Mouse (Mus musculus): Measurements from ENCODE around the gene Slc38a2. TPM values are rescaled to one million over a fixed set of nuclear protein-coding genes. Genes with fewer than 3 reads are reported as not detected.

The Slc38a2 gene
- 107 and 136 TPM in 2 replicates for polyA plus RNA-seq (2012; rRNA removed)

DNA sequence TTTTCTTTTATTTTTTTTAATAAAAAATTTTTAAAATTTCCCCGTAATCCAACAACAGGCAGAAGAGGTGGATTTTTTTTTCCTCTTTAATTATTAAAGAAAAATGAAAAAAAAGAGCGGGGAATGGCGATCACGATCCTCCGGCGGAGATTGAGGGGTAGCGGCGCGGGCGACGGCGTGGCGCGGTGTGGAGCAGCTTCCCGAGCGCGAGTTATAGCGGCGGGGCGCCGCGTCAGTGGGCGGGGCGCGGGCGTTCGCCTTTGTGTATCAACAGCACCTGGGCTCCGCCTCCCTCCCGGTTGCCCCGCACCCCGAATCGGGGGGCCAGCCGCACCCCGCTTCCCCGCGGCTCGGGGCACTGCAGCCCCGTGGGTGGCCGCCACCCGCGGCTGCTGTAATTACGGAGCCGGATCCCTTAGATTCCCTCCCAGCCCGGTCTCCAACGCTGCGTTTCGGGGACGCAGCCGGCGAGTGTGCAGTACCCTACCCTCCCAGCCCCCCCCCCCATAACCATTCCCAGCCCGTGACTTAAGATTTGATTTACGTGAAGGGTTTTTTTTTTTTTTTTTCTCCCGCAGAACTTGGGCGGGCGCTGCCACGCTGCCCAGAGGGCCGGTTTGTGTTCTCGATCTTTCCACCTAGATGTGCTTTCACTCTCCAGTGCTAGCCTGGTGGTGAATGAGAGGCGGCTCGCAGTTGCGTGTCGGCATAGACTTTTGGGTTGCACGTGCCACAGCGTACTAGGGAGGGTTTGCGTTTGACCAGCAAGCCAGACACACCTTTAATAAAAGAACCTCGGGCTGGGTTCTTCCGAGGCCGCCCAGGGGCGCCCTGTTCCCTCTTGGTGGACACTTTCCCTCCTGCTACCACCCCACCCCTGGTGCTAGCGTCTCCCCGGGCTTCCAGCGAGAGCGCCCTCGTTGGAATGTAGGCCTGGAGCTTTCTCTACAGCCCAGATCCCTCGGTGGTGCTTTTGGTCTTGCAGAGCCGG lies at the start of gene Slc38a2:
Slc38a2 (minus strand) TSS at position 210 of the 991 bp plus-strand sequence.
- DNase-seq (ENCODE audit: low read depth), result peak; percentile 94
- TF ChIP-seq POLR2A (IDR thresholded peaks at IDR 0.05; ENCODE audit: borderline replicate concordance, extremely low read depth, insufficient read depth, insufficient read length, poor library complexity, severe bottlenecking) (peak; percentile 98), CTCF (IDR thresholded peaks at IDR 0.05; ENCODE audit: borderline replicate concordance, extremely low read depth, insufficient read depth, insufficient read length) (peak; percentile 7; the same call in 1 of the 2 replicates)

DNA sequence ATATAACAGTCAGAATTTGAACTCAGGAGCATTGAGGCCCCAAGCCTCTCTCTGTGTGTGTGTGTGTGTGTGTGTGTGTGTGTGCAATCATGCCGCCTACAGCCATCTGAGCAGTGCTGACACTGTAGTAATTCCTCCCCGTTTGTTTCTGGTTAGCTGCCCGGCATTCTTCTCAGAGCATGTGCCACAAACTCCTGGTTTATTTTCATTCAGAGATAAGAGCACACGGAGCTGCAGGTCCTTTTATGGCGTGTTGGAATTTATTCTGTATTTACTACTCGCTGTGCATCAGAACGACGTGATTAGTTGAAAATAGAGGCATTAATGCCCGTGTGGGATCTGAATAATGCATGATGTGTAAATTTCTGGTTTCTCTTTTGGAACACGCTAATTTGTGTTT lies 49.6 kb upstream of the Slc38a2 start:
- TF ChIP-seq CTCF (IDR thresholded peaks at IDR 0.05; ENCODE audit: borderline replicate concordance, extremely low read depth, insufficient read depth, insufficient read length) (no peak), POLR2A (IDR thresholded peaks at IDR 0.05; ENCODE audit: borderline replicate concordance, extremely low read depth, insufficient read depth, insufficient read length, poor library complexity, severe bottlenecking) (no peak)
- DNase-seq (ENCODE audit: low read depth), result peak; percentile 70

DNA sequence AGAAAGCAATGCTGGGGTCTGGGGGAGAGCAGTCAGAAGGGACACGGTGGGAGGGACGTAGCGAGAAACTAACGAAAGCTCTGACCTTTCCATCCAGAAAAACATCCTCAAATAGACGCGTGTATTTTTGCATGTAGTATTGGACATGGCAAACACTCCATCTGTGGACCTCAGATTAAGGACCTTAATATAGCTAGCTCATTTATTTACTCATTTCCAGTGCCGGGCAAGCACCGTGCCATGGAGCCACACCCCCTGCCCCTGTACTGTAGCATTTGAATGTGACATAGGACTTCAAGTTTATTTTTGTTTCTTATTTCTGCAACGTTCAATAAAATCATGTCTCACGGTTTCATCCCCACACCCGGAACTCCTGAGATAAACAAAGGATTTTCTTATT lies 48.0 kb upstream of the Slc38a2 start:
- TF ChIP-seq CTCF (IDR thresholded peaks at IDR 0.05; ENCODE audit: borderline replicate concordance, extremely low read depth, insufficient read depth, insufficient read length), result no peak
- no peak for TF ChIP-seq POLR2A (IDR thresholded peaks at IDR 0.05; ENCODE audit: borderline replicate concordance, extremely low read depth, insufficient read depth, insufficient read length, poor library complexity, severe bottlenecking)
- no peak for DNase-seq (ENCODE audit: low read depth)

- DNase-seq (ENCODE audit: low read depth), result no peak
- TF ChIP-seq POLR2A (IDR thresholded peaks at IDR 0.05; ENCODE audit: borderline replicate concordance, extremely low read depth, insufficient read depth, insufficient read length, poor library complexity, severe bottlenecking) (no peak), CTCF (IDR thresholded peaks at IDR 0.05; ENCODE audit: borderline replicate concordance, extremely low read depth, insufficient read depth, insufficient read length) (no peak)
These were observed 47.5 kb upstream of the Slc38a2 start for GRCm38 (mm10) chr15:96746986-96747385.

DNA sequence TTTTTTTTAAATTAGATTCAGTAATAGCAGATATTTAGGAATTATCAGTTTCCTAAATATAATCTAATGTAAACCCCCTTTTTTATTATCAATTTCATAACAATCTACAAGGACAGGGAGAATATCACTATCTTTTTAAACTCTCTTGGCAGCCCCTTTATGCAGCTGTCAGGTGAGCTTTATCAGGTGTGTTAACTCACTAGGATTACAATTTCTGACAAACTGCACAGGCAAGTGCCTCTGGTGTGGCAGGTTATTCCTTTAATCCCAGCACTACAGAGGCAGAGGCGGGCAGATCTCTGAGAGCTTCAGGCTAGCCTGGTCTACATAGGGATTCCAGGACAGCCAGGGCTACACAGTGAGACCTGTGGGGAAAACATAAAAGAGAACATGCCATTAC lies 45.8 kb upstream of the Slc38a2 start:
- no peak for DNase-seq (ENCODE audit: low read depth)
- no peak for TF ChIP-seq CTCF (IDR thresholded peaks at IDR 0.05; ENCODE audit: borderline replicate concordance, extremely low read depth, insufficient read depth, insufficient read length)
- no peak for TF ChIP-seq POLR2A (IDR thresholded peaks at IDR 0.05; ENCODE audit: borderline replicate concordance, extremely low read depth, insufficient read depth, insufficient read length, poor library complexity, severe bottlenecking)

DNA sequence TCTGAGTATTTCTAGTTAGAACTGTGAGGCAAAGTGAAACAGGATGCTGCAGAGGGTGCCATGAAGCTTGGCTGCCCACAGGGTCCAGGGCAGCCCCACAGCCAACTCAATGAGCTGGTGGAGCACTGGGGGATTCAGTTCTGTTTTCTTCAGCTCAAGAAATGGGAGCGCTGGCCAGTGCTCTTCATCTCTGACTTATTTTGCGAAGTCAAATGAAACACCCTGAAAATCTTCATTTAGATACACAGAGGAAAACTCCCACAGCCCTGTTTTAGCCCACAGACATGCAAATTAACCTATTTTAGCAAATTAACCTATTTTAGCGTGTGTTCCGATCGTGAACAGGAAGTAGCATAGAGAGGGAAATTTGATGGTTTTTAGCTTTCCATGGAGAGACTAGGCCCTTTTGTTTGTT lies 45.4 kb upstream of the Slc38a2 start:
- no peak for TF ChIP-seq CTCF (IDR thresholded peaks at IDR 0.05; ENCODE audit: borderline replicate concordance, extremely low read depth, insufficient read depth, insufficient read length)
- no peak for TF ChIP-seq POLR2A (IDR thresholded peaks at IDR 0.05; ENCODE audit: borderline replicate concordance, extremely low read depth, insufficient read depth, insufficient read length, poor library complexity, severe bottlenecking)
- no peak for DNase-seq (ENCODE audit: low read depth)

- DNase-seq (ENCODE audit: low read depth), result no peak
- no peak for TF ChIP-seq CTCF (IDR thresholded peaks at IDR 0.05; ENCODE audit: borderline replicate concordance, extremely low read depth, insufficient read depth, insufficient read length)
- TF ChIP-seq POLR2A (IDR thresholded peaks at IDR 0.05; ENCODE audit: borderline replicate concordance, extremely low read depth, insufficient read depth, insufficient read length, poor library complexity, severe bottlenecking), result no peak
These were observed 44.8 kb upstream of the Slc38a2 start for GRCm38 (mm10) chr15:96744153-96744881.

- no peak for DNase-seq (ENCODE audit: low read depth)
- TF ChIP-seq CTCF (IDR thresholded peaks at IDR 0.05; ENCODE audit: borderline replicate concordance, extremely low read depth, insufficient read depth, insufficient read length) (no peak), POLR2A (IDR thresholded peaks at IDR 0.05; ENCODE audit: borderline replicate concordance, extremely low read depth, insufficient read depth, insufficient read length, poor library complexity, severe bottlenecking) (no peak)
These were observed 43.7 kb upstream of the Slc38a2 start for GRCm38 (mm10) chr15:96743257-96743656.

- DNase-seq (ENCODE audit: low read depth), result no peak
- no peak for TF ChIP-seq CTCF (IDR thresholded peaks at IDR 0.05; ENCODE audit: borderline replicate concordance, extremely low read depth, insufficient read depth, insufficient read length)
- TF ChIP-seq POLR2A (IDR thresholded peaks at IDR 0.05; ENCODE audit: borderline replicate concordance, extremely low read depth, insufficient read depth, insufficient read length, poor library complexity, severe bottlenecking), result no peak
These were observed 43.2 kb upstream of the Slc38a2 start for GRCm38 (mm10) chr15:96742591-96743241.

GRCm38 (mm10) chr15:96740865-96741561 lies 41.5 kb upstream of the Slc38a2 start:
- no peak for DNase-seq (ENCODE audit: low read depth)
- TF ChIP-seq CTCF (IDR thresholded peaks at IDR 0.05; ENCODE audit: borderline replicate concordance, extremely low read depth, insufficient read depth, insufficient read length) (no peak), POLR2A (IDR thresholded peaks at IDR 0.05; ENCODE audit: borderline replicate concordance, extremely low read depth, insufficient read depth, insufficient read length, poor library complexity, severe bottlenecking) (no peak)

All from brain, embryonic 14.5 days (tissue).